Mouse (Mus musculus) liver, embryonic 13.5 days (tissue): ENCODE data around the gene Sh3yl1. TPM values are rescaled to one million over a fixed set of nuclear protein-coding genes. Genes with fewer than 3 reads are reported as not detected.

Source experiments
- ATAC-seq: fragments of 200-750 bp; cut with Nextera tagmentation; 2 replicates; pipeline ENCODE4 v1.8.0; 2017; ENCODE audit warnings: low read depth, mild to moderate bottlenecking, moderate number of reproducible peaks, moderate library complexity
- DNase-seq: peaks from one replicate; pipeline ENCODE4 v3.0.0; 2022
- H3K27ac ChIP-seq: fragments of 300-500 bp; sonication (generic); 2 replicates; pipeline ENCODE4 v1.5.1; 2015; ENCODE audit warnings: moderate library complexity, mild to moderate bottlenecking, inconsistent platforms
- H3K27me3 ChIP-seq: fragments of 300-500 bp; sonication (generic); 2 replicates; pipeline ENCODE4 v1.6.1; 2015; ENCODE audit warnings: mild to moderate bottlenecking, inconsistent platforms
- H3K36me3 ChIP-seq: fragments of 300-500 bp; sonication (generic); 2 replicates; pipeline ENCODE4 v1.6.1; 2015; ENCODE audit warnings: mild to moderate bottlenecking, inconsistent platforms
- H3K4me1 ChIP-seq: fragments of 300-500 bp; sonication (generic); replicated peaks from 2 replicates; pipeline ENCODE4 v1.6.1; 2015; ENCODE audit warnings: inconsistent platforms
- H3K4me2 ChIP-seq: fragments of 300-500 bp; sonication (generic); 2 replicates; pipeline ENCODE4 v1.6.1; 2015; ENCODE audit warnings: inconsistent platforms, mild to moderate bottlenecking, moderate library complexity
- H3K4me3 ChIP-seq: fragments of 300-500 bp; sonication (generic); replicated peaks from 2 replicates; pipeline ENCODE4 v1.5.1; 2015; ENCODE audit warnings: mild to moderate bottlenecking, inconsistent platforms
- H3K9ac ChIP-seq: fragments of 300-500 bp; sonication (generic); 2 replicates; pipeline ENCODE4 v1.6.1; 2015; ENCODE audit warnings: mild to moderate bottlenecking, inconsistent platforms
- H3K9me3 ChIP-seq: fragments of 300-500 bp; sonication (generic); replicated peaks from 2 replicates; pipeline ENCODE4 v1.6.1; 2016; ENCODE audit warnings: inconsistent platforms
- WGBS: fragments of 180-500 bp; shearing (Covaris S2); methylation state at CpG from one replicate; pipeline ENCODE4 v1.1.7; 2015; ENCODE audit not compliant: insufficient replicate concordance; 5-methylcytosine and 5-hydroxymethylcytosine counted together
- polyA plus RNA-seq: library from polyadenylated mRNA; unstranded; fragments of >200 nt; fragmentation: Nextera tagmentation; extraction: Ambion mirVana; gene quantifications from 2 replicates; pipeline ENCODE4 v1.2.1, GENCODE M21; 2015

Sh3yl1 gene
- 33.6 and 41.1 TPM in 2 replicates for polyA plus RNA-seq

GRCm38 (mm10) chr12:30911261-30912047, at the start of gene Sh3yl1, which contains the start of gene Acp1:
Gene Sh3yl1, plus strand, starts transcription at chr12:30911668.
Gene Acp1, minus strand, starts transcription at chr12:30911589.
- H3K4me2 ChIP-seq: peak within 1 kb of the TSS; percentile 78
- DNase-seq (peak; percentile 95), ATAC-seq (peak; percentile 78)
- WGBS: under 1% methylated on average over 52 of the region's 52 CpGs
- H3K9ac ChIP-seq: peak within 1 kb of the TSS; percentile 94
- peaks cover 54% of the 10 kb centered on the region for H3K4me1 ChIP-seq
- no peaks in the 10 kb centered on the region for H3K9me3 ChIP-seq
- H3K4me3 ChIP-seq: peak within 1 kb of the TSS; percentile 87
- H3K27me3 ChIP-seq: no peaks in the 10 kb centered on the region
- H3K27ac ChIP-seq: peak within 1 kb of the TSS; percentile 98
- peaks cover 3% of the 10 kb centered on the region; the same call in 1 of the 2 replicates for H3K36me3 ChIP-seq

- Histone ChIP-seq H3K27ac (no peak overlapping the region), H3K4me3 (no peak overlapping the region), H3K4me1 (no peaks in the 10 kb centered on the region), H3K36me3 (no peaks in the 10 kb centered on the region), H3K9ac (no peak overlapping the region), H3K4me2 (no peak overlapping the region), H3K27me3 (no peaks in the 10 kb centered on the region), H3K9me3 (no peaks in the 10 kb centered on the region)
- DNase-seq (no peak), ATAC-seq (no peak)
- 50% methylated on average over 2 of the region's 2 CpGs for WGBS
Observed at GRCm38 (mm10) chr12:30864347-30864746, 47.1 kb upstream of the Sh3yl1 start.

- no peak for DNase-seq
- Histone ChIP-seq H3K4me2 (no peak overlapping the region), H3K27me3 (no peaks in the 10 kb centered on the region), H3K4me3 (no peak overlapping the region), H3K27ac (no peak overlapping the region), H3K9me3 (no peaks in the 10 kb centered on the region), H3K9ac (no peak overlapping the region), H3K36me3 (no peaks in the 10 kb centered on the region), H3K4me1 (no peaks in the 10 kb centered on the region)
- no peak for ATAC-seq
- 60% methylated on average over 4 of the region's 4 CpGs for WGBS
Observed at GRCm38 (mm10) chr12:30865781-30866180, 45.7 kb upstream of the Sh3yl1 start.

GRCm38 (mm10) chr12:30879447-30879846, 32.0 kb upstream of the Sh3yl1 start:
- H3K9me3 ChIP-seq: no peaks in the 10 kb centered on the region
- peaks cover 52% of the 10 kb centered on the region for H3K27me3 ChIP-seq
- H3K4me2 ChIP-seq: no peak overlapping the region
- peaks cover 6% of the 10 kb centered on the region for H3K4me1 ChIP-seq
- ATAC-seq (no peak), DNase-seq (no peak)
- H3K4me3 ChIP-seq: no peak overlapping the region
- H3K36me3 ChIP-seq: no peaks in the 10 kb centered on the region
- no peak overlapping the region for H3K27ac ChIP-seq
- WGBS: 53% methylated on average over 6 of the region's 6 CpGs
- no peak overlapping the region for H3K9ac ChIP-seq

- Histone ChIP-seq H3K9ac (no peak overlapping the region), H3K4me1 (peaks cover 22% of the 10 kb centered on the region), H3K27ac (no peak overlapping the region), H3K4me2 (peak overlapping the region; percentile 53; the same call in 1 of the 2 replicates), H3K36me3 (no peaks in the 10 kb centered on the region), H3K4me3 (0 out of 2 replicates have a peak overlapping the region, but pooled peaks have one; percentile 41), H3K27me3 (peaks cover 78% of the 10 kb centered on the region), H3K9me3 (no peaks in the 10 kb centered on the region)
- WGBS: 23% methylated on average over 4 of the region's 4 CpGs
- DNase-seq (no peak), ATAC-seq (no peak)
Observed at GRCm38 (mm10) chr12:30883592-30883985, 27.9 kb upstream of the Sh3yl1 start.

- DNase-seq (no peak), ATAC-seq (no peak)
- no peak within 1 kb of the TSS for H3K9ac ChIP-seq
- no peaks in the 10 kb centered on the region for H3K36me3 ChIP-seq
- H3K27ac ChIP-seq: no peak within 1 kb of the TSS
- H3K9me3 ChIP-seq: no peaks in the 10 kb centered on the region
- peaks cover 77% of the 10 kb centered on the region for H3K27me3 ChIP-seq
- WGBS: 2% methylated on average over 51 of the region's 58 CpGs
- peak within 1 kb of the TSS; percentile 53 for H3K4me2 ChIP-seq
- H3K4me3 ChIP-seq: peak within 1 kb of the TSS; percentile 41
- peaks cover 23% of the 10 kb centered on the region for H3K4me1 ChIP-seq
Observed at GRCm38 (mm10) chr12:30883986-30884621, 27.4 kb upstream of the Sh3yl1 start, which contains the start of gene Alkal2. Gene Alkal2, plus strand, starts transcription at chr12:30884322.

- H3K4me1 ChIP-seq: peaks cover 23% of the 10 kb centered on the region
- WGBS: 7% methylated on average over 39 of the region's 39 CpGs
- peak overlapping the region; percentile 53 for H3K4me2 ChIP-seq
- DNase-seq (no peak), ATAC-seq (no peak)
- H3K9ac ChIP-seq: no peak overlapping the region
- no peak overlapping the region for H3K27ac ChIP-seq
- no peaks in the 10 kb centered on the region for H3K9me3 ChIP-seq
- peak overlapping the region; percentile 41 for H3K4me3 ChIP-seq
- H3K36me3 ChIP-seq: no peaks in the 10 kb centered on the region
- H3K27me3 ChIP-seq: peaks cover 71% of the 10 kb centered on the region
Observed at GRCm38 (mm10) chr12:30884622-30885230, 26.7 kb upstream of the Sh3yl1 start.

- H3K9ac ChIP-seq: no peak overlapping the region
- H3K27ac ChIP-seq: no peak overlapping the region
- no peaks in the 10 kb centered on the region for H3K9me3 ChIP-seq
- H3K36me3 ChIP-seq: no peaks in the 10 kb centered on the region
- ATAC-seq: no peak
- H3K4me1 ChIP-seq: peaks cover 32% of the 10 kb centered on the region
- H3K27me3 ChIP-seq: peaks cover 60% of the 10 kb centered on the region
- no peak overlapping the region for H3K4me2 ChIP-seq
- 74% methylated on average over 6 of the region's 6 CpGs for WGBS
- no peak overlapping the region for H3K4me3 ChIP-seq
- no peak for DNase-seq
Observed at GRCm38 (mm10) chr12:30885891-30886290, 25.6 kb upstream of the Sh3yl1 start.

GRCm38 (mm10) chr12:30888003-30888402, 23.5 kb upstream of the Sh3yl1 start:
- Histone ChIP-seq H3K4me3 (no peak overlapping the region), H3K9me3 (no peaks in the 10 kb centered on the region), H3K27me3 (peaks cover 45% of the 10 kb centered on the region), H3K36me3 (peaks cover 9% of the 10 kb centered on the region; the same call in 1 of the 2 replicates), H3K4me2 (no peak overlapping the region), H3K27ac (0 out of 2 replicates have a peak overlapping the region, but pooled peaks have one; percentile 36), H3K4me1 (peaks cover 32% of the 10 kb centered on the region), H3K9ac (no peak overlapping the region)
- DNase-seq: peak; percentile 57
- 46% methylated on average over 4 of the region's 4 CpGs for WGBS
- peak; percentile 93 for ATAC-seq

GRCm38 (mm10) chr12:30890067-30890466, 21.4 kb upstream of the Sh3yl1 start:
- H3K4me2 ChIP-seq: no peak overlapping the region
- no peak overlapping the region for H3K9ac ChIP-seq
- DNase-seq (peak; percentile 48), ATAC-seq (peak; percentile 44)
- peaks cover 24% of the 10 kb centered on the region for H3K27me3 ChIP-seq
- peaks cover 23% of the 10 kb centered on the region for H3K36me3 ChIP-seq
- no peaks in the 10 kb centered on the region for H3K9me3 ChIP-seq
- H3K27ac ChIP-seq: no peak overlapping the region
- peaks cover 26% of the 10 kb centered on the region for H3K4me1 ChIP-seq
- H3K4me3 ChIP-seq: no peak overlapping the region
- WGBS: 34% methylated on average over 5 of the region's 5 CpGs

GRCm38 (mm10) chr12:30891438-30891837, 20.0 kb upstream of the Sh3yl1 start:
- no peak for DNase-seq
- Histone ChIP-seq H3K4me3 (no peak overlapping the region), H3K9ac (no peak overlapping the region), H3K27me3 (peaks cover 11% of the 10 kb centered on the region), H3K4me1 (peaks cover 29% of the 10 kb centered on the region), H3K36me3 (peaks cover 34% of the 10 kb centered on the region), H3K27ac (peak overlapping the region; percentile 48; the same call in 1 of the 2 replicates), H3K9me3 (no peaks in the 10 kb centered on the region), H3K4me2 (no peak overlapping the region)
- no peak for ATAC-seq
- 88% methylated on average over 7 of the region's 7 CpGs for WGBS
